Mouse (Mus musculus): ENCODE measurements around the gene B4galnt4.
"Not testable (repeated sequence)": the region's sequence is repeated elsewhere in the genome, so short reads cannot be mapped to it uniquely, and the experiment has no call there.

B4galnt4 gene

GRCm38 (mm10) chr7:141060426-141061242, at the start of gene B4galnt4:
B4galnt4 (plus strand) TSS chr7:141061104.
- DNase-seq = peak; percentile 53 to 57

- no peak for DNase-seq
These were observed 49.6 kb upstream of the B4galnt4 start for GRCm38 (mm10) chr7:141011238-141011770.

- no peak for DNase-seq
These were observed 43.9 kb upstream of the B4galnt4 start for GRCm38 (mm10) chr7:141016707-141017697.

- not testable (repeated sequence) for DNase-seq
These were observed 43.1 kb upstream of the B4galnt4 start, which contains the start of gene Ifitm6 for GRCm38 (mm10) chr7:141017824-141018223. Ifitm6 (minus strand) TSS chr7:141017924.

- DNase-seq = no peak
These were observed 41.9 kb upstream of the B4galnt4 start for GRCm38 (mm10) chr7:141019028-141019427.

GRCm38 (mm10) chr7:141021489-141022449, 39.1 kb upstream of the B4galnt4 start:
- no peak for DNase-seq

- DNase-seq = no peak
These were observed 35.8 kb upstream of the B4galnt4 start for GRCm38 (mm10) chr7:141024865-141025838.

- DNase-seq = no peak
These were observed 34.7 kb upstream of the B4galnt4 start for GRCm38 (mm10) chr7:141026097-141026739.

- no peak for DNase-seq
These were observed 34.2 kb upstream of the B4galnt4 start for GRCm38 (mm10) chr7:141026740-141027098.

- DNase-seq = no peak
These were observed 32.1 kb upstream of the B4galnt4 start, which contains the start of gene Gm17387 for GRCm38 (mm10) chr7:141028831-141029230. Gm17387 (plus strand) TSS chr7:141029131.

- no peak for DNase-seq
These were observed 30.5 kb upstream of the B4galnt4 start for GRCm38 (mm10) chr7:141030390-141030789.

GRCm38 (mm10) chr7:141032458-141033167, 28.3 kb upstream of the B4galnt4 start:
- no peak for DNase-seq

- not testable (repeated sequence) for DNase-seq
These were observed 24.3 kb upstream of the B4galnt4 start for GRCm38 (mm10) chr7:141036624-141037023.

GRCm38 (mm10) chr7:141038090-141039032, 22.5 kb upstream of the B4galnt4 start:
- DNase-seq = no peak

- DNase-seq = no peak
These were observed 21.4 kb upstream of the B4galnt4 start for GRCm38 (mm10) chr7:141039386-141040107.

- DNase-seq = no peak
These were observed 19.9 kb upstream of the B4galnt4 start for GRCm38 (mm10) chr7:141040867-141041606.

GRCm38 (mm10) chr7:141041661-141042060, 19.2 kb upstream of the B4galnt4 start:
- peak; percentile 84 to 91 for DNase-seq

Measured in lung, adult 18-20 months (tissue).